Mouse (Mus musculus) erythroblast, embryonic 14.5 days (primary cell): ENCODE results near the gene Exoc1.

Experiments
- GATA1 ChIP-seq: IDR thresholded peaks from 2 replicates; pipeline ENCODE4 v1.6.1; 2012; ENCODE audit warnings: low read length, inconsistent platforms, mixed read lengths
- TAL1 ChIP-seq: IDR thresholded peaks from 3 replicates; pipeline ENCODE4 v1.6.1; 2012; ENCODE audit warnings: low read length, inconsistent platforms, mixed read lengths

GRCm38 (mm10) chr5:76588551-76589283 is 59.6 kb downstream of the Exoc1 start, which contains the start of gene Cep135:
- TF ChIP-seq GATA1 (no peak), TAL1 (no peak)
